Mouse (Mus musculus): ENCODE measurements around the gene Btbd6. TPM values are rescaled to one million over a fixed set of nuclear protein-coding genes. Genes with fewer than 3 reads are reported as not detected.

The Btbd6 gene
- polyA plus RNA-seq, 1 experiment from 2014 or later = 26.8 TPM

GRCm38 (mm10) chr12:112994153-112994552 is 17.9 kb downstream of the Btbd6 start:
- Histone ChIP-seq H3K4me1 (replicated peaks; ENCODE audit: control insufficient read depth, insufficient read depth, low read length) (no peaks in the 10 kb centered on the region; the same call in 1 of the 2 replicates), H3K9ac (ENCODE audit: low read depth, low read length) (no peak overlapping the region), H3K27ac (ENCODE audit: low read depth, low read length) (no peak overlapping the region), H3K27me3 (ENCODE audit: control insufficient read depth, insufficient read depth, low read length) (no peaks in the 10 kb centered on the region), H3K36me3 (ENCODE audit: control insufficient read depth, insufficient read depth, low read length) (0 out of 2 replicates have a peak, but pooled peaks cover 8% of the 10 kb centered on the region), H3K9me3 (ENCODE audit: control insufficient read depth, low read length) (no peaks in the 10 kb centered on the region), H3K4me3 (ENCODE audit: low read depth, low read length) (no peak overlapping the region), H3K4me2 (replicated peaks; ENCODE audit: low read depth, low read length) (no peak overlapping the region)
- DNase-seq (ENCODE audit: low spot score) (no peak), ATAC-seq (ENCODE audit: low FRiP score) (0 out of 2 replicates have a peak, but pooled peaks have one; percentile 33)
- 79% methylated on average over 4 of the region's 4 CpGs for WGBS

- Histone ChIP-seq H3K4me3 (ENCODE audit: low read depth, low read length) (peak overlapping the region; percentile 86), H3K4me2 (replicated peaks; ENCODE audit: low read depth, low read length) (peak overlapping the region; percentile 64), H3K36me3 (ENCODE audit: control insufficient read depth, insufficient read depth, low read length) (no peaks in the 10 kb centered on the region), H3K27ac (ENCODE audit: low read depth, low read length) (peak overlapping the region; percentile 94), H3K4me1 (replicated peaks; ENCODE audit: control insufficient read depth, insufficient read depth, low read length) (peaks cover 4% of the 10 kb centered on the region; the same call in 1 of the 2 replicates), H3K9ac (ENCODE audit: low read depth, low read length) (peak overlapping the region; percentile 92), H3K9me3 (ENCODE audit: control insufficient read depth, low read length) (no peaks in the 10 kb centered on the region), H3K27me3 (ENCODE audit: control insufficient read depth, insufficient read depth, low read length) (no peaks in the 10 kb centered on the region)
- ATAC-seq (ENCODE audit: low FRiP score) (no peak; the same call in 1 of the 2 replicates), DNase-seq (ENCODE audit: low spot score) (no peak)
- WGBS = 2% methylated on average over 56 of the region's 56 CpGs
Measured at GRCm38 (mm10) chr12:112999569-113000293, 23.4 kb downstream of the Btbd6 start.

GRCm38 (mm10) chr12:113000294-113001132 is 24.2 kb downstream of the Btbd6 start, which contains the start of gene Brf1:
TSS of gene Brf1 (minus strand) at chr12:113000704.
- ATAC-seq (ENCODE audit: low FRiP score) (peak; percentile 99), DNase-seq (ENCODE audit: low spot score) (peak; percentile 98)
- Histone ChIP-seq H3K4me2 (replicated peaks; ENCODE audit: low read depth, low read length) (peak within 1 kb of the TSS; percentile 64), H3K9ac (ENCODE audit: low read depth, low read length) (peak within 1 kb of the TSS; percentile 92), H3K36me3 (ENCODE audit: control insufficient read depth, insufficient read depth, low read length) (no peaks in the 10 kb centered on the region), H3K4me1 (replicated peaks; ENCODE audit: control insufficient read depth, insufficient read depth, low read length) (peaks cover 4% of the 10 kb centered on the region; the same call in 1 of the 2 replicates), H3K9me3 (ENCODE audit: control insufficient read depth, low read length) (no peaks in the 10 kb centered on the region), H3K27me3 (ENCODE audit: control insufficient read depth, insufficient read depth, low read length) (no peaks in the 10 kb centered on the region), H3K4me3 (ENCODE audit: low read depth, low read length) (peak within 1 kb of the TSS; percentile 86), H3K27ac (ENCODE audit: low read depth, low read length) (peak within 1 kb of the TSS; percentile 94)
- WGBS = under 1% methylated on average over 62 of the region's 96 CpGs

GRCm38 (mm10) chr12:113001133-113001474 is 24.8 kb downstream of the Btbd6 start:
- ATAC-seq (ENCODE audit: low FRiP score) = no peak
- Histone ChIP-seq H3K4me3 (ENCODE audit: low read depth, low read length) (peak overlapping the region; percentile 86), H3K4me1 (replicated peaks; ENCODE audit: control insufficient read depth, insufficient read depth, low read length) (peaks cover 4% of the 10 kb centered on the region; the same call in 1 of the 2 replicates), H3K27ac (ENCODE audit: low read depth, low read length) (peak overlapping the region; percentile 94), H3K4me2 (replicated peaks; ENCODE audit: low read depth, low read length) (peak overlapping the region; percentile 55), H3K9ac (ENCODE audit: low read depth, low read length) (peak overlapping the region; percentile 55), H3K27me3 (ENCODE audit: control insufficient read depth, insufficient read depth, low read length) (no peaks in the 10 kb centered on the region), H3K36me3 (ENCODE audit: control insufficient read depth, insufficient read depth, low read length) (no peaks in the 10 kb centered on the region), H3K9me3 (ENCODE audit: control insufficient read depth, low read length) (no peaks in the 10 kb centered on the region)
- no peak for DNase-seq (ENCODE audit: low spot score)
- WGBS = 8% methylated on average over 5 of the region's 5 CpGs

- 48% methylated on average over 2 of the region's 2 CpGs for WGBS
- no peak overlapping the region for H3K27ac ChIP-seq (ENCODE audit: low read depth, low read length)
- no peaks in the 10 kb centered on the region for H3K27me3 ChIP-seq (ENCODE audit: control insufficient read depth, insufficient read depth, low read length)
- H3K4me3 ChIP-seq (ENCODE audit: low read depth, low read length) = no peak overlapping the region
- no peak overlapping the region for H3K9ac ChIP-seq (ENCODE audit: low read depth, low read length)
- H3K4me2 ChIP-seq (replicated peaks; ENCODE audit: low read depth, low read length) = no peak overlapping the region
- ATAC-seq (ENCODE audit: low FRiP score) (no peak), DNase-seq (ENCODE audit: low spot score) (no peak)
- no peaks in the 10 kb centered on the region for H3K36me3 ChIP-seq (ENCODE audit: control insufficient read depth, insufficient read depth, low read length)
- H3K9me3 ChIP-seq (ENCODE audit: control insufficient read depth, low read length) = no peaks in the 10 kb centered on the region
- peaks cover 4% of the 10 kb centered on the region; the same call in 1 of the 2 replicates for H3K4me1 ChIP-seq (replicated peaks; ENCODE audit: control insufficient read depth, insufficient read depth, low read length)
Measured at GRCm38 (mm10) chr12:113002667-113003066, 26.4 kb downstream of the Btbd6 start.

GRCm38 (mm10) chr12:113004011-113004410 is 27.7 kb downstream of the Btbd6 start:
- Histone ChIP-seq H3K36me3 (ENCODE audit: control insufficient read depth, insufficient read depth, low read length) (no peaks in the 10 kb centered on the region), H3K9ac (ENCODE audit: low read depth, low read length) (no peak overlapping the region), H3K4me3 (ENCODE audit: low read depth, low read length) (no peak overlapping the region), H3K4me2 (replicated peaks; ENCODE audit: low read depth, low read length) (no peak overlapping the region), H3K27me3 (ENCODE audit: control insufficient read depth, insufficient read depth, low read length) (no peaks in the 10 kb centered on the region), H3K4me1 (replicated peaks; ENCODE audit: control insufficient read depth, insufficient read depth, low read length) (peaks cover 4% of the 10 kb centered on the region; the same call in 1 of the 2 replicates), H3K9me3 (ENCODE audit: control insufficient read depth, low read length) (no peaks in the 10 kb centered on the region), H3K27ac (ENCODE audit: low read depth, low read length) (no peak overlapping the region)
- ATAC-seq (ENCODE audit: low FRiP score) (no peak), DNase-seq (ENCODE audit: low spot score) (no peak)
- 82% methylated on average over 8 of the region's 8 CpGs for WGBS

- Histone ChIP-seq H3K9me3 (ENCODE audit: control insufficient read depth, low read length) (no peaks in the 10 kb centered on the region), H3K9ac (ENCODE audit: low read depth, low read length) (no peak overlapping the region), H3K4me3 (ENCODE audit: low read depth, low read length) (no peak overlapping the region), H3K27ac (ENCODE audit: low read depth, low read length) (no peak overlapping the region), H3K27me3 (ENCODE audit: control insufficient read depth, insufficient read depth, low read length) (no peaks in the 10 kb centered on the region), H3K4me1 (replicated peaks; ENCODE audit: control insufficient read depth, insufficient read depth, low read length) (0 out of 2 replicates have a peak, but pooled peaks cover 4% of the 10 kb centered on the region), H3K4me2 (replicated peaks; ENCODE audit: low read depth, low read length) (no peak overlapping the region), H3K36me3 (ENCODE audit: control insufficient read depth, insufficient read depth, low read length) (no peaks in the 10 kb centered on the region)
- DNase-seq (ENCODE audit: low spot score) = no peak
- ATAC-seq (ENCODE audit: low FRiP score) = no peak
- 33% methylated on average over 4 of the region's 4 CpGs for WGBS
Measured at GRCm38 (mm10) chr12:113004993-113005392, 28.7 kb downstream of the Btbd6 start.

GRCm38 (mm10) chr12:113011702-113012360 is 35.5 kb downstream of the Btbd6 start:
- H3K27me3 ChIP-seq (ENCODE audit: control insufficient read depth, insufficient read depth, low read length) = no peaks in the 10 kb centered on the region

More at GRCm38 (mm10) chr12:113011702-113012360, 35.5 kb downstream of the Btbd6 start:
- H3K9ac ChIP-seq (ENCODE audit: low read depth, low read length) = no peak overlapping the region
- DNase-seq (ENCODE audit: low spot score) (no peak), ATAC-seq (ENCODE audit: low FRiP score) (no peak)
- H3K9me3 ChIP-seq (ENCODE audit: control insufficient read depth, low read length) = no peaks in the 10 kb centered on the region
- peaks cover 8% of the 10 kb centered on the region; the same call in 1 of the 2 replicates for H3K4me1 ChIP-seq (replicated peaks; ENCODE audit: control insufficient read depth, insufficient read depth, low read length)
- H3K27ac ChIP-seq (ENCODE audit: low read depth, low read length) = no peak overlapping the region
- no peaks in the 10 kb centered on the region for H3K36me3 ChIP-seq (ENCODE audit: control insufficient read depth, insufficient read depth, low read length)
- H3K4me3 ChIP-seq (ENCODE audit: low read depth, low read length) = no peak overlapping the region
- WGBS = 91% methylated on average over 6 of the region's 6 CpGs
- no peak overlapping the region for H3K4me2 ChIP-seq (replicated peaks; ENCODE audit: low read depth, low read length)

Data from hindbrain, embryonic 11.5 days (tissue).